Mouse (Mus musculus) erythroblast, embryonic 14.5 days (primary cell): ENCODE data around the gene Alg12. TPM values are rescaled to one million over a fixed set of nuclear protein-coding genes. Genes with fewer than 3 reads are reported as not detected.

ENCODE experiments used
- H3K27me3 ChIP-seq: 2 replicates; pipeline ENCODE4 v1.6.1; 2012; ENCODE audit warnings: inconsistent platforms; ENCODE audit not compliant: control insufficient read depth
- H3K36me3 ChIP-seq: 2 replicates; pipeline ENCODE4 v1.6.1; 2012; ENCODE audit warnings: mild to moderate bottlenecking, inconsistent platforms; ENCODE audit not compliant: control insufficient read depth
- H3K4me1 ChIP-seq: 2 replicates; pipeline ENCODE4 v1.6.1; 2012; ENCODE audit warnings: inconsistent platforms; ENCODE audit not compliant: control insufficient read depth
- H3K4me3 ChIP-seq: replicated peaks from 2 replicates; pipeline ENCODE3; 2012; ENCODE audit warnings: moderate library complexity, mild to moderate bottlenecking, inconsistent platforms
- H3K9me3 ChIP-seq: 2 replicates; pipeline ENCODE4 v1.6.1; 2012; ENCODE audit warnings: low read length, inconsistent platforms, mixed read lengths; ENCODE audit not compliant: control insufficient read depth
- GATA1 ChIP-seq: IDR thresholded peaks from 2 replicates; pipeline ENCODE4 v1.6.1; 2012; ENCODE audit warnings: low read length, inconsistent platforms, mixed read lengths
- TAL1 ChIP-seq: IDR thresholded peaks from 3 replicates; pipeline ENCODE4 v1.6.1; 2012; ENCODE audit warnings: low read length, inconsistent platforms, mixed read lengths
- polyA plus RNA-seq: library from polyadenylated mRNA; stranded (reverse); fragments of >175 nt; gene quantifications from 2 replicates; pipeline ENCODE4 v1.2.3, GENCODE M21; 2012

The Alg12 gene
- polyA plus RNA-seq, 1 experiment = 0.16 TPM

GRCm38 (mm10) chr15:88863695-88864231, 44.6 kb upstream of the Alg12 start:
- H3K27me3 ChIP-seq = peaks cover 8% of the 10 kb centered on the region
- H3K36me3 ChIP-seq = peaks cover 20% of the 10 kb centered on the region
- peak overlapping the region; percentile 72 for H3K4me3 ChIP-seq
- TF ChIP-seq TAL1 (no peak), GATA1 (no peak)
- peaks cover 5% of the 10 kb centered on the region for H3K9me3 ChIP-seq
- peaks cover 43% of the 10 kb centered on the region for H3K4me1 ChIP-seq

DNA sequence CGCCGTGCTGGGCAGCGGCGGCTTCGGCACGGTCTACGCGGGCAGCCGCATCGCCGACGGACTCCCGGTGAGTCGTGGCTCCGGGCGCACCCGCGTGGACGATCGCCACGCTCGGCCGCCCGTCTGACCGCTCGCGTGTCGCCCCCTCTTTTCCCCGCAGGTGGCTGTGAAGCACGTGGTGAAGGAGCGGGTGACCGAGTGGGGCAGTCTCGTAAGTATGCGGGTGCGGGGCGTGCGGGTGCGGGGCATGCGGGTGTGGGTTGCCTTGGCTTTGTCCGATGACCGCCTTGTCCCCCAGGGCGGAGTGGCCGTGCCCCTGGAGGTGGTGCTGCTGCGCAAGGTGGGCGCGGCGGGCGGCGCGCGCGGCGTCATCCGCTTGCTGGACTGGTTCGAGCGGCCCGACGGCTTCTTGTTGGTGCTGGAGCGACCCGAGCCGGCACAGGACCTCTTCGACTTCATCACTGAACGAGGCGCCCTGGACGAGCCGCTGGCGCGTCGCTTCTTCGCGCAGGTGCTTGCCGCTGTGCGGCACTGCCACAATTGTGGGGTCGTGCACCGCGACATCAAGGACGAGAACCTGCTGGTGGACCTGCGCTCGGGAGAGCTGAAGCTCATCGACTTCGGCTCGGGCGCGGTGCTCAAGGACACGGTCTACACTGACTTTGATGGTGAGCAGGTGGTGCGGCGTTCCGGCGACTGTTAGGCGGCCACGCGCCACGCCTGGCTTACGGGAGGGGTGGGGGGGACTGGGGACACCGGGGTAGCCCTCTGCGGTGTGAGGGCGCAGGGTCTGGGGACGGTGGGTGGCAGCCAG, 44.0 kb upstream of the Alg12 start:
- Histone ChIP-seq H3K27me3 (peaks cover 8% of the 10 kb centered on the region), H3K4me3 (peak overlapping the region; percentile 72), H3K4me1 (peaks cover 43% of the 10 kb centered on the region), H3K36me3 (peaks cover 20% of the 10 kb centered on the region), H3K9me3 (no peaks in the 10 kb centered on the region)
- TF ChIP-seq GATA1 (no peak), TAL1 (no peak)

DNA sequence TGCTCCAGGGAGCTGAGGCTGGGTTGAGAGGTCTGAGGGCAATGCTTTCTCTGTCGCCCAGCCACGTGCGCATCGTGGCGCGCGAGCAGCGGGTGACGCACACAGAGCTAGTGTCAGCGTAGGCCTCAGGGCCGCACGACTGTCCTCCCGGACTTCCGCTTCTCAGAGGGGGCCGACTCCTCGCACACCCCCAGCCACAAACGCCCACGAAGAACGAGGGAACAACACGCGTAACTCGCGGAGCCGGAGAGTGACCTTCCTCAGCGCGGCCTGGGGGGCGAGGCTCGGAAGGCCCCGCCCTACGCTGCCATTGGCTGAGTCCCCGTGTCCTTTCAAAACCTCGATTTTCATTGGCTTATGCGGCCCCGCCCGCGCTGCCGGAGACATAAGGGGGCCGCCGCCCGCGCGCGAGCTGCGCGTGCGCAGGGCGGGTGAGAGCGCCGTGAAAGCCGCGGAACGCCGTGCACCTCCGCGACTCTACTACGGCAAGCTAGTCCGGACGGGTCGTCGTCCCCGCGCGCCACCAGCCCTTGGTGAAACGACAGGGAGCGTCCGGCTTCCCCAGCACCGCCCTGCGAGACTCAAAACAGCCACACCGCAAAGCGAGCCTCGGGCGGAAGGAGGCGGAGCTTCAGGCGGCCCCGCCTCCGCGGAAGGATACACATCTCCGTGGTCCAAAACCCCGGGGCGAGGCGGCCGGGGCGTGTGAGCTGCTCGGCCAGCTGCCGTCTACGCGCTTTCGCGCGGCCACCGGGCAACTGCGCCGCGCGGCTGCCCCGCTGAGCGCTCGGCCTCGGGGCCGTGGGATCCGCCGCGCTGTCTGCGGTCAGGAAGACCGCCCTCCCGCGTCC, 42.9 kb upstream of the Alg12 start, which contains the start of gene Pim3:
Gene Pim3, plus strand, starts transcription at position 415 of the 851 bp plus-strand sequence.
- no peaks in the 10 kb centered on the region for H3K9me3 ChIP-seq
- H3K4me1 ChIP-seq = peaks cover 43% of the 10 kb centered on the region
- peak within 1 kb of the TSS; percentile 72 for H3K4me3 ChIP-seq
- TF ChIP-seq TAL1 = no peak
- no peak for TF ChIP-seq GATA1
- peaks cover 20% of the 10 kb centered on the region for H3K36me3 ChIP-seq
- H3K27me3 ChIP-seq = peaks cover 8% of the 10 kb centered on the region

DNA sequence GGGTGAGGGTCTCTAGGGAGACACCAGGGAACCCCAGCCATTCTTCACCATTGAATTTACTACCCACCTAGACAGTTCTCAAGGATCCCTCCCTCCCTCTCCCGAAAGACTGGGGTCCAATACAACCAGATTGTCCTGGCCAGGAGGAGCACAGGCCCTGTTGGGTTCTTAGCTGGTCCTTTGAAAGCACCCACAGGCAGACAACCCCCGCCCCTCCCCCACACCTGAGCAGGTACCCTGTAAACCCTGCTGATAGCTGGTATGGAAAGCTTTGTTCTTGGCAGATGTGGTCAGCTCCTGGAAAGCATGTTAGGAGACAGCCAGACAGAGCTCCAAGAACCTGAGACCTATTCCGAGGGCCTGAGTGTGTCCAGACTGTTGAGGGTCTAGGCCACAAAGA, 41.7 kb upstream of the Alg12 start:
- TF ChIP-seq GATA1 (no peak), TAL1 (no peak)
- Histone ChIP-seq H3K36me3 (peaks cover 13% of the 10 kb centered on the region), H3K4me1 (peaks cover 42% of the 10 kb centered on the region), H3K27me3 (peaks cover 8% of the 10 kb centered on the region), H3K4me3 (no peak overlapping the region), H3K9me3 (no peaks in the 10 kb centered on the region)

DNA sequence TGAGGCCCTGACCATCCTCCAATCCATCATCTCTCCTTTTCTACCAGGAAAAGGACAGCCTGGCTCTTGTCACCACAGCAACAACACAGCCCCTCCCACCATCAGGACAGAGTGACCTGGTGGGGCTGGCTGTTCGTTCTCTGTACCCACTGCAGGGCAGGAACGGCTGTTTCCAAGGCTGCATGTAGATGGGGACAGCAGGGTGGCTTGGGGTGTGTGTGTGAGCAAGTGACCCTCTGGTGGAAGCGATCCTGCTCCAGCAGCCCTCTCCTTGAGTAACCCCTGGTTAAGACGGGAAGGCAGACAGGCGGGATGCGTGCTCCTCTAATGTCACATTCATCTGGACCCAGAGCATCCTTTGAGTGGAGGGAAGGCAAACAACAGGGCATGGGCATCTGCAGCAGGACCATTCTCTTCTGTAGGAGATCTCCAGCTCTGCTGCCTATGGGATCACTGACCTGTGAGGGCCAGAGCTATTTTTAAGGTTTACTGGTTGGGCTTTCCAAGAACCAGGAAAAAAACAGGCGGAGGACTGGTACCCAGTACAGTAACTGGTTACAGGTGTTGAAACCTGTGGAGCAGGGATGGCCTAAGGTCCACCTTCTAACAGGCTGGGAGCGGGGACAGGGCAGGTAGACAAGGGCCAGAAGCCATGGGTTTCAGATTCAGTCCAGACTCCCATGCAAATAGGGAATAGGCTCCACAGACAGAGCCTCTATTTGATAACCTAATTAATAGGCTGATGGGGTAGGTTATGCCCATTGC, 40.3 kb upstream of the Alg12 start:
- no peak overlapping the region for H3K4me3 ChIP-seq
- peaks cover 8% of the 10 kb centered on the region for H3K27me3 ChIP-seq
- H3K36me3 ChIP-seq = peaks cover 3% of the 10 kb centered on the region
- H3K4me1 ChIP-seq = peaks cover 34% of the 10 kb centered on the region
- TF ChIP-seq GATA1 (no peak), TAL1 (no peak)
- H3K9me3 ChIP-seq = no peaks in the 10 kb centered on the region

DNA sequence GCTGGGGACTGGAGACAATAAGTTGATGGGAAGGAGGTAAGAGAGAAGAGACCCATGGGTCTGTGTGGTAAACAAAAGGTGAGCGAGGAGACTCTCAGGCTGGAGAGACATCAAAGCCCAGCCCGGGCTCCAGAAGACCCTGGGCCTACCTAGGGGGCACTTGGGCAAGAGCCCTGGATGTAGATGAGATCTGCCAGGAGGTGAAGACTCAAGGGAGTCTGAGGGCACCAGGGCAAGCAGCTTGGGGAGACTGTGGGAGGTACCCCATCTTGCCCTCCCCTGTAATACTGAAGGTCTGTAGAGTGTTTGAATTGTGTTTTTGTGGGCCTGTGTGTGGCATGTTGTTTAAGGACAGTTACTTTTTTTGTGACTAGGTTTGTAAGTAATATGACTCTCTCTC, 39.6 kb upstream of the Alg12 start:
- Histone ChIP-seq H3K4me1 (peaks cover 27% of the 10 kb centered on the region), H3K4me3 (no peak overlapping the region), H3K36me3 (no peaks in the 10 kb centered on the region), H3K9me3 (no peaks in the 10 kb centered on the region), H3K27me3 (peaks cover 8% of the 10 kb centered on the region)
- TF ChIP-seq GATA1 (no peak), TAL1 (no peak)

DNA sequence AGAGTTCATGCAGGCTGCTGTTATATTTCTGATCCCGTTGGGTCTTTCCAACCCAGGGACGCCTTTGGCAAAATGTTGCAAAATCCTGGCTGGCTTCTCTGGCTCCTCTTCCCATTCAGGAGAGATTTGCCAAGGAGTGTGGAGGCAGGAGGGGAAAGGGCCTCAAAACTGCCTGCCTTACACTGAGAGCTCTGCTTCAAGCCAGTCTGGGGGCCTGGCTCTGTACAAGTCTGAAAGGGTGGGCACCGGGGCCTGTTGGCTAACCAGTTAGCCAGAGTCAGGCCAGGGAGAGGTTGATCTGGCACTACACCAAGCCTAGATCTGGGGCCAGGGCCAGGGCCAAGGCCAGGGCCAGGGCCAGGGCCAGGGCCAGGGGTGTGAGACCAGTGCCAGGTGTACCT, 39.0 kb upstream of the Alg12 start:
- no peaks in the 10 kb centered on the region for H3K36me3 ChIP-seq
- H3K27me3 ChIP-seq = peaks cover 6% of the 10 kb centered on the region

GRCm38 (mm10) chr15:88857361-88857760, 38.2 kb upstream of the Alg12 start:
- H3K4me3 ChIP-seq = no peak overlapping the region
- TF ChIP-seq TAL1 = no peak
- no peak for TF ChIP-seq GATA1
- no peaks in the 10 kb centered on the region for H3K9me3 ChIP-seq
- H3K4me1 ChIP-seq = peaks cover 14% of the 10 kb centered on the region
- no peaks in the 10 kb centered on the region for H3K36me3 ChIP-seq
- peaks cover 2% of the 10 kb centered on the region; the same call in 1 of the 2 replicates for H3K27me3 ChIP-seq

More for the DNA sequence above, 39.0 kb upstream of the Alg12 start:
- Histone ChIP-seq H3K4me3 (no peak overlapping the region), H3K9me3 (no peaks in the 10 kb centered on the region), H3K4me1 (peaks cover 22% of the 10 kb centered on the region)
- TF ChIP-seq GATA1 = no peak
- no peak for TF ChIP-seq TAL1
